Mouse (Mus musculus): ENCODE measurements at regions not wholly inside any gene's neighbourhood (a gene's known extent, or its start where the extent isn't known, plus 50 kb on each side); places are given as distances from the start of the nearest gene placed in this dataset.

GRCm38 (mm10) chr3:149993199-149993598, 1002.8 kb upstream of the Adgrl2 start:
- no peak overlapping the region for H3K4me3 ChIP-seq
- H3K27me3 ChIP-seq = no peaks in the 10 kb centered on the region
- WGBS = 57% methylated on average over 4 of the region's 4 CpGs
- ATAC-seq (ENCODE audit: insufficient number of reproducible peaks, insufficient read depth, low FRiP score, low TSS enrichment) = no peak
- no peaks in the 10 kb centered on the region for H3K9me3 ChIP-seq
- no peak overlapping the region for H3K4me2 ChIP-seq (replicated peaks)
- H3K4me1 ChIP-seq = no peaks in the 10 kb centered on the region
- H3K9ac ChIP-seq = no peak overlapping the region
- H3K36me3 ChIP-seq = no peaks in the 10 kb centered on the region
- H3K27ac ChIP-seq = no peak overlapping the region

- no peaks in the 10 kb centered on the region for H3K27me3 ChIP-seq
- no peak overlapping the region for H3K4me2 ChIP-seq (replicated peaks)
- H3K9ac ChIP-seq = no peak overlapping the region
- no peak overlapping the region for H3K27ac ChIP-seq
- H3K36me3 ChIP-seq = no peaks in the 10 kb centered on the region
- H3K4me3 ChIP-seq = no peak overlapping the region
- no peaks in the 10 kb centered on the region for H3K9me3 ChIP-seq
- H3K4me1 ChIP-seq = no peaks in the 10 kb centered on the region
- no peak for ATAC-seq (ENCODE audit: insufficient number of reproducible peaks, insufficient read depth, low FRiP score, low TSS enrichment)
- 72% methylated on average over 1 of the region's 1 CpGs for WGBS
Measured at GRCm38 (mm10) chr3:149987801-149988200, 997.4 kb upstream of the Adgrl2 start.

- H3K9me3 ChIP-seq = no peaks in the 10 kb centered on the region
Measured at GRCm38 (mm10) chr3:149956993-149957392, 966.6 kb upstream of the Adgrl2 start.

GRCm38 (mm10) chr3:149936197-149936596, 945.8 kb upstream of the Adgrl2 start:
- Histone ChIP-seq H3K9me3 (no peaks in the 10 kb centered on the region), H3K27me3 (no peaks in the 10 kb centered on the region), H3K9ac (no peak overlapping the region), H3K4me3 (no peak overlapping the region), H3K4me2 (replicated peaks) (no peak overlapping the region), H3K36me3 (no peaks in the 10 kb centered on the region), H3K27ac (no peak overlapping the region), H3K4me1 (no peaks in the 10 kb centered on the region)
- no peak for ATAC-seq (ENCODE audit: insufficient number of reproducible peaks, insufficient read depth, low FRiP score, low TSS enrichment)
- 79% methylated on average over 9 of the region's 9 CpGs for WGBS

More at GRCm38 (mm10) chr3:149956993-149957392, 966.6 kb upstream of the Adgrl2 start:
- Histone ChIP-seq H3K4me3 (no peak overlapping the region), H3K36me3 (no peaks in the 10 kb centered on the region), H3K27ac (no peak overlapping the region), H3K9ac (no peak overlapping the region), H3K27me3 (no peaks in the 10 kb centered on the region), H3K4me1 (no peaks in the 10 kb centered on the region), H3K4me2 (replicated peaks) (no peak overlapping the region)
- WGBS = 56% methylated on average over 2 of the region's 2 CpGs
- ATAC-seq (ENCODE audit: insufficient number of reproducible peaks, insufficient read depth, low FRiP score, low TSS enrichment) = no peak

GRCm38 (mm10) chr3:149934832-149935231, 944.5 kb upstream of the Adgrl2 start:
- Histone ChIP-seq H3K27ac (no peak overlapping the region), H3K36me3 (no peaks in the 10 kb centered on the region), H3K9ac (no peak overlapping the region), H3K9me3 (no peaks in the 10 kb centered on the region), H3K4me3 (no peak overlapping the region), H3K4me2 (replicated peaks) (no peak overlapping the region), H3K27me3 (no peaks in the 10 kb centered on the region), H3K4me1 (no peaks in the 10 kb centered on the region)
- 88% methylated on average over 4 of the region's 4 CpGs for WGBS
- ATAC-seq (ENCODE audit: insufficient number of reproducible peaks, insufficient read depth, low FRiP score, low TSS enrichment) = no peak

- Histone ChIP-seq H3K9me3 (no peaks in the 10 kb centered on the region), H3K4me3 (no peak overlapping the region), H3K27ac (no peak overlapping the region), H3K4me1 (no peaks in the 10 kb centered on the region), H3K4me2 (replicated peaks) (no peak overlapping the region), H3K36me3 (no peaks in the 10 kb centered on the region), H3K27me3 (no peaks in the 10 kb centered on the region), H3K9ac (no peak overlapping the region)
- ATAC-seq (ENCODE audit: insufficient number of reproducible peaks, insufficient read depth, low FRiP score, low TSS enrichment) = no peak
- 77% methylated on average over 10 of the region's 10 CpGs for WGBS
Measured at GRCm38 (mm10) chr3:149928456-149929360, 938.4 kb upstream of the Adgrl2 start.

- 40% methylated on average over 2 of the region's 2 CpGs for WGBS
- H3K4me1 ChIP-seq = peaks cover 6% of the 10 kb centered on the region; the same call in 1 of the 2 replicates
- no peak overlapping the region for H3K4me2 ChIP-seq (replicated peaks)
- no peak overlapping the region for H3K27ac ChIP-seq
- H3K36me3 ChIP-seq = no peaks in the 10 kb centered on the region
- H3K27me3 ChIP-seq = no peaks in the 10 kb centered on the region
- no peak for ATAC-seq (ENCODE audit: insufficient number of reproducible peaks, insufficient read depth, low FRiP score, low TSS enrichment)
- no peak overlapping the region for H3K9ac ChIP-seq
- no peaks in the 10 kb centered on the region for H3K9me3 ChIP-seq
- no peak overlapping the region for H3K4me3 ChIP-seq
Measured at GRCm38 (mm10) chr3:149920206-149920605, 929.9 kb upstream of the Adgrl2 start.

GRCm38 (mm10) chr3:149918201-149918600, 927.8 kb upstream of the Adgrl2 start:
- Histone ChIP-seq H3K4me3 (no peak overlapping the region), H3K27me3 (no peaks in the 10 kb centered on the region), H3K4me2 (replicated peaks) (no peak overlapping the region), H3K4me1 (peaks cover 6% of the 10 kb centered on the region; the same call in 1 of the 2 replicates), H3K9me3 (no peaks in the 10 kb centered on the region), H3K27ac (no peak overlapping the region), H3K36me3 (no peaks in the 10 kb centered on the region), H3K9ac (no peak overlapping the region)
- 23% methylated on average over 5 of the region's 5 CpGs for WGBS
- ATAC-seq (ENCODE audit: insufficient number of reproducible peaks, insufficient read depth, low FRiP score, low TSS enrichment) = no peak

GRCm38 (mm10) chr3:149910721-149911120, 920.4 kb upstream of the Adgrl2 start:
- no peak for ATAC-seq (ENCODE audit: insufficient number of reproducible peaks, insufficient read depth, low FRiP score, low TSS enrichment)
- no peaks in the 10 kb centered on the region for H3K4me1 ChIP-seq
- no peaks in the 10 kb centered on the region for H3K36me3 ChIP-seq
- H3K27ac ChIP-seq = no peak overlapping the region
- H3K4me2 ChIP-seq (replicated peaks) = no peak overlapping the region
- H3K27me3 ChIP-seq = no peaks in the 10 kb centered on the region
- H3K9me3 ChIP-seq = no peaks in the 10 kb centered on the region
- H3K4me3 ChIP-seq = no peak overlapping the region
- WGBS = 74% methylated on average over 8 of the region's 8 CpGs
- no peak overlapping the region for H3K9ac ChIP-seq

GRCm38 (mm10) chr3:149901783-149902182, 911.4 kb upstream of the Adgrl2 start:
- 33% methylated on average over 5 of the region's 5 CpGs for WGBS
- Histone ChIP-seq H3K9me3 (no peaks in the 10 kb centered on the region), H3K4me2 (replicated peaks) (no peak overlapping the region), H3K4me3 (no peak overlapping the region), H3K9ac (no peak overlapping the region), H3K36me3 (no peaks in the 10 kb centered on the region), H3K4me1 (no peaks in the 10 kb centered on the region), H3K27ac (no peak overlapping the region), H3K27me3 (no peaks in the 10 kb centered on the region)
- 0 out of 2 replicates have a peak, but pooled peaks have one; percentile 47 for ATAC-seq (ENCODE audit: insufficient number of reproducible peaks, insufficient read depth, low FRiP score, low TSS enrichment)

- ATAC-seq (ENCODE audit: insufficient number of reproducible peaks, insufficient read depth, low FRiP score, low TSS enrichment) = no peak
- WGBS = 19% methylated on average over 1 of the region's 1 CpGs
Measured at GRCm38 (mm10) chr3:149876553-149876952, 886.2 kb upstream of the Adgrl2 start.

GRCm38 (mm10) chr3:149865945-149866344, 875.6 kb upstream of the Adgrl2 start:
- no peaks in the 10 kb centered on the region for H3K9me3 ChIP-seq
- H3K27me3 ChIP-seq = no peaks in the 10 kb centered on the region
- WGBS = 88% methylated on average over 2 of the region's 2 CpGs

More at GRCm38 (mm10) chr3:149876553-149876952, 886.2 kb upstream of the Adgrl2 start:
- no peak overlapping the region for H3K27ac ChIP-seq
- H3K9me3 ChIP-seq = no peaks in the 10 kb centered on the region
- no peaks in the 10 kb centered on the region for H3K36me3 ChIP-seq
- no peaks in the 10 kb centered on the region for H3K4me1 ChIP-seq
- H3K27me3 ChIP-seq = no peaks in the 10 kb centered on the region
- no peak overlapping the region for H3K4me2 ChIP-seq (replicated peaks)
- no peak overlapping the region for H3K4me3 ChIP-seq
- no peak overlapping the region for H3K9ac ChIP-seq

More at GRCm38 (mm10) chr3:149865945-149866344, 875.6 kb upstream of the Adgrl2 start:
- Histone ChIP-seq H3K4me2 (replicated peaks) (no peak overlapping the region), H3K9ac (no peak overlapping the region), H3K36me3 (no peaks in the 10 kb centered on the region), H3K27ac (no peak overlapping the region), H3K4me3 (no peak overlapping the region), H3K4me1 (no peaks in the 10 kb centered on the region)
- ATAC-seq (ENCODE audit: insufficient number of reproducible peaks, insufficient read depth, low FRiP score, low TSS enrichment) = no peak
